In genomic region chr10:10812750-10813711, GRCm38 (mm10) we compare ENCODE assay signal across 9 mouse cellular contexts.
DNase-seq lines count a peak whose midpoint lies in the region; ATAC-seq lines count a peak whose summit lies in the region.
"Had no signal": no experiment of that assay in that cellular context is flagged by ENCODE, and none has a peak within 500 bp of the region (broad histone marks: within the 10 kb centered on the region; RNA-seq: fewer than 3 reads in every experiment).

No protein-coding gene starts in this region.

- no peak for DNase-seq in midbrain, embryonic 11.5 days (ENCODE audit: low spot score, missing footprints)
- peak; percentile 76 for DNase-seq in left cerebral cortex, postnatal 4 days
- DNase-seq in right cerebral cortex, postnatal 36 days (ENCODE audit: low spot score in 2 of 2) = peak; percentile 43 to 56
- DNase-seq in thymus, postnatal 14 days = no peak
- DNase-seq in thymus, postnatal 4 days = no peak

- no peaks in the 10 kb centered on the region for H3K4me1 ChIP-seq in midbrain, embryonic 13.5 days (replicated peaks)
- H3K4me1 ChIP-seq in midbrain, embryonic 11.5 days (ENCODE audit: control insufficient read depth, insufficient read depth, low read length) = no peaks in the 10 kb centered on the region
- H3K4me1 ChIP-seq in forebrain, embryonic 15.5 days = peaks cover 11% of the 10 kb centered on the region
- H3K4me1 ChIP-seq: neural tube, embryonic 12.5 days had no signal

- no peaks in the 10 kb centered on the region for H3K9me3 ChIP-seq in midbrain, embryonic 13.5 days
- H3K9me3 ChIP-seq in midbrain, embryonic 11.5 days (ENCODE audit: control insufficient read depth, low read length) = no peaks in the 10 kb centered on the region
- H3K9me3 ChIP-seq in forebrain, embryonic 15.5 days = no peaks in the 10 kb centered on the region
- H3K9me3 ChIP-seq: neural tube, embryonic 12.5 days had no signal

- no peaks in the 10 kb centered on the region for H3K36me3 ChIP-seq in midbrain, embryonic 13.5 days
- no peaks in the 10 kb centered on the region for H3K36me3 ChIP-seq in midbrain, embryonic 11.5 days (ENCODE audit: control insufficient read depth, insufficient read depth, low read length)
- no peaks in the 10 kb centered on the region for H3K36me3 ChIP-seq in forebrain, embryonic 15.5 days
- H3K36me3 ChIP-seq: neural tube, embryonic 12.5 days had no signal

- H3K4me3 ChIP-seq in midbrain, embryonic 13.5 days (replicated peaks) = no peak overlapping the region
- no peak overlapping the region for H3K4me3 ChIP-seq in midbrain, embryonic 11.5 days (ENCODE audit: low read depth, low read length)
- H3K4me3 ChIP-seq in forebrain, embryonic 15.5 days = no peak overlapping the region
- H3K4me3 ChIP-seq: neural tube, embryonic 12.5 days had no signal

- H3K27ac ChIP-seq in midbrain, embryonic 13.5 days = no peak overlapping the region
- no peak overlapping the region for H3K27ac ChIP-seq in midbrain, embryonic 11.5 days (ENCODE audit: low read depth, low read length)
- peak overlapping the region; percentile 9 for H3K27ac ChIP-seq in forebrain, embryonic 15.5 days (replicated peaks)
- H3K27ac ChIP-seq: neural tube, embryonic 12.5 days had no signal

- H3K9ac ChIP-seq in midbrain, embryonic 13.5 days (replicated peaks) = no peak overlapping the region
- H3K9ac ChIP-seq in midbrain, embryonic 11.5 days (ENCODE audit: low read length) = no peak overlapping the region
- no peak overlapping the region for H3K9ac ChIP-seq in forebrain, embryonic 15.5 days (replicated peaks)
- H3K9ac ChIP-seq: neural tube, embryonic 12.5 days had no signal

- intact Hi-C loops in left cerebral cortex, postnatal 4 days (cut with DNase I) = no loop called here

- no peaks in the 10 kb centered on the region for H3K27me3 ChIP-seq in midbrain, embryonic 13.5 days
- no peaks in the 10 kb centered on the region for H3K27me3 ChIP-seq in midbrain, embryonic 11.5 days (ENCODE audit: control insufficient read depth, insufficient read depth, low read length)
- no peaks in the 10 kb centered on the region for H3K27me3 ChIP-seq in forebrain, embryonic 15.5 days
- H3K27me3 ChIP-seq: neural tube, embryonic 12.5 days had no signal

- no peak overlapping the region for H3K4me2 ChIP-seq in midbrain, embryonic 13.5 days (replicated peaks)
- no peak overlapping the region for H3K4me2 ChIP-seq in midbrain, embryonic 11.5 days
- no peak overlapping the region for H3K4me2 ChIP-seq in forebrain, embryonic 15.5 days (replicated peaks)
- H3K4me2 ChIP-seq: neural tube, embryonic 12.5 days had no signal

- ATAC-seq in midbrain, embryonic 13.5 days = peak; percentile 82
- no peak for ATAC-seq in midbrain, embryonic 11.5 days (ENCODE audit: low FRiP score)
- ATAC-seq in cerebellum, adult (ENCODE audit: insufficient number of reproducible peaks, low FRiP score, low TSS enrichment) = peak; percentile 89
- ATAC-seq in forebrain, embryonic 15.5 days (replicated peaks) = peak; percentile 93

- 52% methylated on average over 5 of the region's 5 CpGs for WGBS in midbrain, embryonic 13.5 days
- WGBS in midbrain, embryonic 11.5 days = 51% methylated on average over 5 of the region's 5 CpGs
- 11% methylated on average over 5 of the region's 5 CpGs for WGBS in forebrain, embryonic 15.5 days

Comparison
In these comparisons a context has a peak if more than half of its experiments do, and no peak if none do; other contexts are left out.
1. DNase-seq: peak in left cerebral cortex, postnatal 4 days (single experiment) and right cerebral cortex, postnatal 36 days (2 of 2); none in midbrain, embryonic 11.5 days (single experiment), thymus, postnatal 14 days (single experiment) and thymus, postnatal 4 days (single experiment).